ENCODE assay signal across 26 mouse cellular contexts in the genomic region with DNA sequence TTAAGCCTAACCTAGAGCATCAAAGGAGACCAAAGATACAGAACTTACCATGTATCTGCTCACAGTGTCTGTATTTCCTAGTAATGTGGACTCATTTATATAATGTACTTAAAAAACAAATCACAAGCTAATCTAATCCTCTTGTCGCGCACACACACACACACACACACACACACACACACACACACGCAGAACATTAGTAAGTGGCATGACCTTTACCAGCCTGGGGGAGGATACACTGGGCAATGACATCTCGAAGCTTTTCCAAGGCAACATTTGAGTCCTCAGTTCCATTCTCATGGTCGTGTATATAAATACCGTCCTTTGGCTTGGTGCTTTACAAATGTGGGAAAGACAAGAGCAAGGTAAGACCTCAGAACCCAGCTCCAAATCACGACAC. TPM values are rescaled to one million over a fixed set of nuclear protein-coding genes. Genes with fewer than 3 reads are reported as not detected.
"Had no signal": no experiment of that assay in that cellular context is flagged by ENCODE, and none has a peak within 500 bp of the region (broad histone marks: within the 10 kb centered on the region; RNA-seq: fewer than 3 reads in every experiment).

No protein-coding gene starts in this region.

- ATAC-seq: midbrain, embryonic 13.5 days had no signal

- H3K27ac ChIP-seq: layer of hippocampus, adult 2 months; liver, embryonic 13.5 days; midbrain, embryonic 10.5 days; midbrain, embryonic 13.5 days had no signal

- H3K9ac ChIP-seq: liver, embryonic 13.5 days; lung, embryonic 14.5 days; midbrain, embryonic 13.5 days had no signal

- H3K4me1 ChIP-seq: liver, embryonic 13.5 days; midbrain, embryonic 10.5 days; midbrain, embryonic 13.5 days had no signal

- H3K9me3 ChIP-seq: liver, embryonic 13.5 days; megakaryocyte, embryonic 14.5 days; midbrain, embryonic 10.5 days; midbrain, embryonic 13.5 days had no signal

- H3K4me3 ChIP-seq: layer of hippocampus, adult 2 months; liver, embryonic 13.5 days; megakaryocyte, embryonic 14.5 days; midbrain, embryonic 10.5 days; midbrain, embryonic 13.5 days had no signal

- DNase-seq: kidney, adult 18-20 months; kidney, adult 9 months; kidney, postnatal 25 days; layer of hippocampus, adult 9-11 months; liver, embryonic 13.5 days; thymus, postnatal 25 days had no signal

- H3K27me3 ChIP-seq: liver, embryonic 13.5 days; megakaryocyte, embryonic 14.5 days; midbrain, embryonic 13.5 days had no signal

- H3K4me2 ChIP-seq: liver, embryonic 13.5 days; lung, embryonic 14.5 days; midbrain, embryonic 13.5 days had no signal

RNA-seq across cellular contexts. Expression of a gene that starts 18.8 kb away (rescaled TPM):
- total RNA-seq: layer of hippocampus, adult 2 months; layer of hippocampus, postnatal 25 days; left cerebral cortex, adult 18-20 months; left cerebral cortex, postnatal 36 days; midbrain, postnatal 0 days had no signal
- polyA plus RNA-seq: kidney, embryonic 16.5 days; limb, embryonic 11.5 days; liver, adult 2 months; liver, embryonic 13.5 days; liver, embryonic 16.5 days; lung, embryonic 14.5 days; midbrain, embryonic 10.5 days; midbrain, embryonic 13.5 days; midbrain, postnatal 0 days; neural tube, embryonic 11.5 days; neural tube, embryonic 14.5 days; small intestine, adult 2 months; spleen, adult 2 months; stomach, embryonic 16.5 days; thymus, postnatal 0 days had no signal

RNA-seq across cellular contexts. Expression of a gene that starts 23.3 kb away (rescaled TPM):
- total RNA-seq: layer of hippocampus, adult 2 months; liver, adult 2 months; midbrain, postnatal 0 days had no signal
- polyA plus RNA-seq: large intestine, adult 2 months; limb, embryonic 11.5 days; liver, adult 2 months; liver, embryonic 13.5 days; liver, embryonic 16.5 days; lung, embryonic 14.5 days; midbrain, embryonic 10.5 days; midbrain, embryonic 13.5 days; midbrain, postnatal 0 days; neural tube, embryonic 11.5 days; neural tube, embryonic 14.5 days; small intestine, adult 2 months had no signal
